Mouse (Mus musculus) lung, embryonic 16.5 days (tissue): ENCODE measurements around the gene Tfeb. TPM values are rescaled to one million over a fixed set of nuclear protein-coding genes. Genes with fewer than 3 reads are reported as not detected.
A peak's percentile ranks its signal among the peaks of the same experiment; 100 is the strongest.

Experiments
- ATAC-seq: fragments of 200-750 bp; cut with Nextera tagmentation; 2 replicates; pipeline ENCODE4 v1.8.0; 2017; ENCODE audit warnings: low read depth, mild to moderate bottlenecking, moderate library complexity
- H3K27ac ChIP-seq: fragments of 300-500 bp; sonication (generic); 2 replicates; pipeline ENCODE4 v1.5.1; 2014; ENCODE audit warnings: mild to moderate bottlenecking, control low read depth, low read length
- H3K27me3 ChIP-seq: fragments of 300-500 bp; sonication (generic); 2 replicates; pipeline ENCODE4 v1.6.1; 2014; ENCODE audit warnings: low read depth, low read length, mixed read lengths; ENCODE audit not compliant: control insufficient read depth, insufficient read depth
- H3K36me3 ChIP-seq: fragments of 300-500 bp; sonication (generic); 2 replicates; pipeline ENCODE4 v1.6.1; 2014; ENCODE audit warnings: low read length; ENCODE audit not compliant: control insufficient read depth, insufficient read depth
- H3K4me1 ChIP-seq: fragments of 300-500 bp; sonication (generic); replicated peaks from 2 replicates; pipeline ENCODE4 v1.6.1; 2014; ENCODE audit warnings: low read length, mixed read lengths; ENCODE audit not compliant: control insufficient read depth, insufficient read depth
- H3K4me2 ChIP-seq: fragments of 300-500 bp; sonication (generic); 2 replicates; pipeline ENCODE4 v1.6.1; 2014; ENCODE audit warnings: low read depth, low read length, control low read depth
- H3K4me3 ChIP-seq: fragments of 300-500 bp; sonication (generic); 2 replicates; pipeline ENCODE4 v1.5.1; 2014; ENCODE audit warnings: mild to moderate bottlenecking, low read length, control low read depth
- H3K9ac ChIP-seq: fragments of 300-500 bp; sonication (generic); 2 replicates; pipeline ENCODE4 v1.6.1; 2014; ENCODE audit warnings: low read length, control low read depth
- H3K9me3 ChIP-seq: fragments of 300-500 bp; sonication (generic); 2 replicates; pipeline ENCODE4 v1.6.1; 2016; ENCODE audit warnings: low read length; ENCODE audit not compliant: control insufficient read depth
- whole genome bisulfite sequencing: fragments of 180-500 bp; shearing (Covaris S2); extraction: QIAGEN DNeasy Blood & Tissue Kit; methylation state at CpG from one replicate; pipeline ENCODE4 v1.1.7; 2014; 5-methylcytosine and 5-hydroxymethylcytosine counted together
- polyA plus RNA-seq: library from polyadenylated mRNA; unstranded; fragments of >200 nt; fragmentation: Nextera tagmentation; extraction: Ambion mirVana; gene quantifications from 2 replicates; pipeline ENCODE4 v1.2.1, GENCODE M21; 2015

The Tfeb gene
- polyA plus RNA-seq, 1 experiment from 2014 or later: 13.1 TPM

GRCm38 (mm10) chr17:47803662-47804061 lies 66.8 kb downstream of the Tfeb start:
- no peaks in the 10 kb centered on the region for H3K36me3 ChIP-seq
- ATAC-seq: no peak
- peaks cover 19% of the 10 kb centered on the region for H3K4me1 ChIP-seq
- H3K9me3 ChIP-seq: no peaks in the 10 kb centered on the region
- H3K27ac ChIP-seq: no peak overlapping the region
- no peaks in the 10 kb centered on the region for H3K27me3 ChIP-seq
- 88% methylated on average over 4 of the region's 4 CpGs for WGBS
- no peak overlapping the region for H3K4me3 ChIP-seq
- H3K9ac ChIP-seq: no peak overlapping the region
- no peak overlapping the region for H3K4me2 ChIP-seq

- 49% methylated on average over 13 of the region's 13 CpGs for WGBS
- no peak for ATAC-seq
Measured at GRCm38 (mm10) chr17:47805047-47805835, 68.4 kb downstream of the Tfeb start.

GRCm38 (mm10) chr17:47806230-47806629 lies 69.4 kb downstream of the Tfeb start:
- peak; percentile 87 for ATAC-seq
- WGBS: 45% methylated on average over 9 of the region's 9 CpGs
- H3K27me3 ChIP-seq: no peaks in the 10 kb centered on the region

More at GRCm38 (mm10) chr17:47805047-47805835, 68.4 kb downstream of the Tfeb start:
- peaks cover 19% of the 10 kb centered on the region for H3K4me1 ChIP-seq
- no peaks in the 10 kb centered on the region for H3K9me3 ChIP-seq
- H3K4me2 ChIP-seq: no peak overlapping the region
- no peak overlapping the region for H3K4me3 ChIP-seq
- H3K9ac ChIP-seq: no peak overlapping the region
- no peaks in the 10 kb centered on the region for H3K36me3 ChIP-seq
- H3K27ac ChIP-seq: peak overlapping the region; percentile 56
- H3K27me3 ChIP-seq: no peaks in the 10 kb centered on the region

GRCm38 (mm10) chr17:47811265-47811800 lies 74.5 kb downstream of the Tfeb start:
- Histone ChIP-seq H3K9me3 (no peaks in the 10 kb centered on the region), H3K27ac (no peak overlapping the region), H3K36me3 (peaks cover 2% of the 10 kb centered on the region; the same call in 1 of the 2 replicates), H3K4me1 (peaks cover 33% of the 10 kb centered on the region), H3K4me2 (no peak overlapping the region), H3K9ac (no peak overlapping the region), H3K4me3 (no peak overlapping the region), H3K27me3 (no peaks in the 10 kb centered on the region)
- ATAC-seq: no peak
- WGBS: 72% methylated on average over 15 of the region's 15 CpGs

More at GRCm38 (mm10) chr17:47806230-47806629, 69.4 kb downstream of the Tfeb start:
- Histone ChIP-seq H3K9me3 (no peaks in the 10 kb centered on the region), H3K4me2 (no peak overlapping the region), H3K4me1 (peaks cover 19% of the 10 kb centered on the region), H3K36me3 (no peaks in the 10 kb centered on the region), H3K9ac (no peak overlapping the region), H3K27ac (peak overlapping the region; percentile 86), H3K4me3 (no peak overlapping the region)

- no peak overlapping the region for H3K27ac ChIP-seq
- no peak overlapping the region for H3K4me2 ChIP-seq
- H3K4me1 ChIP-seq: peaks cover 33% of the 10 kb centered on the region
- no peak for ATAC-seq
- 83% methylated on average over 6 of the region's 6 CpGs for WGBS
- H3K9me3 ChIP-seq: no peaks in the 10 kb centered on the region
- H3K36me3 ChIP-seq: peaks cover 2% of the 10 kb centered on the region; the same call in 1 of the 2 replicates
- no peak overlapping the region for H3K9ac ChIP-seq
- no peak overlapping the region for H3K4me3 ChIP-seq
- no peaks in the 10 kb centered on the region for H3K27me3 ChIP-seq
Measured at GRCm38 (mm10) chr17:47812200-47812599, 75.4 kb downstream of the Tfeb start.

GRCm38 (mm10) chr17:47813616-47814015 lies 76.8 kb downstream of the Tfeb start:
- H3K27me3 ChIP-seq: no peaks in the 10 kb centered on the region
- ATAC-seq: peak; percentile 80
- 22% methylated on average over 5 of the region's 5 CpGs for WGBS

GRCm38 (mm10) chr17:47814496-47814895 lies 77.7 kb downstream of the Tfeb start:
- Histone ChIP-seq H3K4me3 (no peak overlapping the region), H3K27ac (peak overlapping the region; percentile 90), H3K27me3 (no peaks in the 10 kb centered on the region), H3K4me2 (no peak overlapping the region), H3K9ac (no peak overlapping the region), H3K36me3 (peaks cover 10% of the 10 kb centered on the region; the same call in 1 of the 2 replicates), H3K4me1 (peaks cover 33% of the 10 kb centered on the region), H3K9me3 (no peaks in the 10 kb centered on the region)
- 29% methylated on average over 6 of the region's 6 CpGs for WGBS
- no peak for ATAC-seq

More at GRCm38 (mm10) chr17:47813616-47814015, 76.8 kb downstream of the Tfeb start:
- H3K36me3 ChIP-seq: peaks cover 10% of the 10 kb centered on the region; the same call in 1 of the 2 replicates
- peak overlapping the region; percentile 90 for H3K27ac ChIP-seq
- no peak overlapping the region; the same call in 1 of the 2 replicates for H3K9ac ChIP-seq
- no peak overlapping the region for H3K4me3 ChIP-seq
- no peak overlapping the region for H3K4me2 ChIP-seq
- no peaks in the 10 kb centered on the region for H3K9me3 ChIP-seq
- H3K4me1 ChIP-seq: peaks cover 33% of the 10 kb centered on the region

- H3K9ac ChIP-seq: no peak overlapping the region
- peaks cover 33% of the 10 kb centered on the region for H3K4me1 ChIP-seq
- H3K4me2 ChIP-seq: no peak overlapping the region
- 51% methylated on average over 10 of the region's 10 CpGs for WGBS
- H3K4me3 ChIP-seq: no peak overlapping the region
- H3K36me3 ChIP-seq: peaks cover 14% of the 10 kb centered on the region; the same call in 1 of the 2 replicates
- no peak overlapping the region for H3K27ac ChIP-seq
- no peak for ATAC-seq
- H3K9me3 ChIP-seq: no peaks in the 10 kb centered on the region
- H3K27me3 ChIP-seq: no peaks in the 10 kb centered on the region
Measured at GRCm38 (mm10) chr17:47815446-47815845, 78.6 kb downstream of the Tfeb start.

- Histone ChIP-seq H3K9ac (no peak overlapping the region), H3K36me3 (peaks cover 27% of the 10 kb centered on the region), H3K4me1 (peaks cover 45% of the 10 kb centered on the region), H3K27me3 (no peaks in the 10 kb centered on the region), H3K9me3 (no peaks in the 10 kb centered on the region), H3K4me2 (no peak overlapping the region), H3K27ac (no peak overlapping the region), H3K4me3 (no peak overlapping the region)
- 87% methylated on average over 13 of the region's 13 CpGs for WGBS
- ATAC-seq: no peak
Measured at GRCm38 (mm10) chr17:47818038-47818725, 81.4 kb downstream of the Tfeb start.
